Mouse (Mus musculus): ENCODE data around the gene Med23. TPM values are rescaled to one million over a fixed set of nuclear protein-coding genes. Genes with fewer than 3 reads are reported as not detected.

Med23 gene
- polyA plus RNA-seq (2014; fragmentation: Illumina TruSeq; extraction: RNeasy Lipid Tissue Mini Kit (QIAGEN cat#74804); ENCODE audit: low read depth, low replicate concordance), result 11.1 TPM

GRCm38 (mm10) chr10:24869760-24870290 is at the start of gene Med23:
TSS of gene Med23 (plus strand) at chr10:24869986.

GRCm38 (mm10) chr10:24842676-24843075 is 27.1 kb upstream of the Med23 start, which contains the start of gene Enpp3:
TSS of gene Enpp3 (minus strand) at chr10:24842823.

DNA sequence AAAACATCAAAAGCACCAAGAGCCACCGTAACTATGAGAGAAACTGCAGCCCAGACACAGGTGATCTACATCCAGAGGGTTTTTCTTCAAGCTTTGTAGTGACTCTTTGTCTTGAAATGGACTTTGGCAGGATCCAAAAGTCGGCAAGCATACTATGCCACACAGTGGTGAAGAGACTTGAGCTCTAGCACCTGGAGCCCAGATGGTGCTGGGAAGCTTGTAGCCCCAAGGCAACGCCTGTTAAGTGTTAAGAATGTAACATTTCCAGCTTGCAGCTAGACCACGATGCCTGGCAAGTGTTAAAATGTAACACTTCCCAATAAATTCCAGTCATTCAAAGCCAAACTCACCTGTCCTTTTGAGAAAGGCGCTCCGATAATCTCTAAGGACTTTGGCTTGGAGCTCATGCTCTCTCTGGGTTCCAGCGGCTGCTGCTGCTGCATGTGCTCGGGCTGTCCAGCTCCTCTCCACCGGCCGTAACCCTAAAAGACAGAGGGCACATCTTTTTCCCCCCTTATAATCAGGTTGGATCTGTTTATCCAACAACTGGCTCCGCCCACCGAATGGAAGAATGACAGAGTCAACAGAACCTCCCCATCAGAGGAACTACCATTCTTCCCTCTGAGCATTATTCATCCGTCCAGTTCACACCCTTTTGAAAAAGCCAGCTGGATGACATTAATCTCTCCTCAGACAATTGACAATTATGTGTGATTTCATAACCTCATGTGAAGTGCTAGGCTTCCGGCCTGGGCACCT is 57.4 kb downstream of the Med23 start, which contains the start of gene Arg1:
Gene Arg1, minus strand, starts transcription at position 523 of the 759 bp plus-strand sequence.

Other genes with a start within 250 kb of the Med23 start
- gene Enpp1, start 157.8 kb upstream of the Med23 start, polyA plus RNA-seq (2014; fragmentation: Illumina TruSeq; extraction: RNeasy Lipid Tissue Mini Kit (QIAGEN cat#74804); ENCODE audit: low read depth, low replicate concordance), result 110 TPM
- gene Enpp3, start 27.2 kb upstream of the Med23 start, polyA plus RNA-seq (2014; fragmentation: Illumina TruSeq; extraction: RNeasy Lipid Tissue Mini Kit (QIAGEN cat#74804); ENCODE audit: low read depth, low replicate concordance), result 3.9 TPM
- gene Arg1, start 57.5 kb downstream of the Med23 start, polyA plus RNA-seq (2014; fragmentation: Illumina TruSeq; extraction: RNeasy Lipid Tissue Mini Kit (QIAGEN cat#74804); ENCODE audit: low read depth, low replicate concordance), result 0.69 TPM